In genomic region chr6:70718164-70718563, GRCm38 (mm10) we compare ENCODE assay signal across 16 mouse cellular contexts.
"Had no signal": no experiment of that assay in that cellular context is flagged by ENCODE, and none has a peak within 500 bp of the region (broad histone marks: within the 10 kb centered on the region; RNA-seq: fewer than 3 reads in every experiment).

No protein-coding gene starts in this region.

- H3K36me3 ChIP-seq: neural tube, embryonic 12.5 days; neural tube, embryonic 13.5 days; neural tube, embryonic 15.5 days; stomach, embryonic 15.5 days had no signal

- H3K9me3 ChIP-seq: neural tube, embryonic 12.5 days; neural tube, embryonic 13.5 days; neural tube, embryonic 15.5 days; stomach, embryonic 15.5 days had no signal

- H3K27me3 ChIP-seq: neural tube, embryonic 12.5 days; neural tube, embryonic 13.5 days; neural tube, embryonic 15.5 days; stomach, embryonic 15.5 days had no signal

- H3K4me1 ChIP-seq: neural tube, embryonic 12.5 days; neural tube, embryonic 13.5 days; neural tube, embryonic 15.5 days; stomach, embryonic 15.5 days had no signal

- H3K9ac ChIP-seq: neural tube, embryonic 12.5 days; neural tube, embryonic 13.5 days; neural tube, embryonic 15.5 days; stomach, embryonic 15.5 days had no signal

- H3K4me2 ChIP-seq: neural tube, embryonic 12.5 days; neural tube, embryonic 13.5 days; neural tube, embryonic 15.5 days; stomach, embryonic 15.5 days had no signal

- H3K4me3 ChIP-seq: neural tube, embryonic 12.5 days; neural tube, embryonic 13.5 days; neural tube, embryonic 15.5 days; stomach, embryonic 15.5 days had no signal

- H3K27ac ChIP-seq: neural tube, embryonic 12.5 days; neural tube, embryonic 13.5 days; neural tube, embryonic 15.5 days; stomach, embryonic 15.5 days; stomach, postnatal 0 days had no signal

- DNase-seq: retina, postnatal 1 day; right cerebral cortex, adult 18-20 months; right cerebral cortex, postnatal 14 days; right cerebral cortex, postnatal 25 days; right cerebral cortex, postnatal 4 days; thymus, adult 18-20 months; thymus, adult 2 months; thymus, postnatal 14 days; thymus, postnatal 25 days; thymus, postnatal 36 days; thymus, postnatal 4 days had no signal
